Mouse (Mus musculus) urinary bladder, postnatal 36 days (tissue): ENCODE measurements at regions not wholly inside any gene's neighbourhood (a gene's known extent, or its start where the extent isn't known, plus 50 kb on each side); places are given as distances from the start of the nearest gene placed in this dataset.
A peak's percentile ranks its signal among the peaks of the same experiment; 100 is the strongest.

Experiments
- DNase-seq, 2 experiments: peaks; one replicate each; pipeline ENCODE4 v3.0.0; 2022; ENCODE audit warnings: low spot score in 2 of 2, mixed read lengths in 1 of 2

DNA sequence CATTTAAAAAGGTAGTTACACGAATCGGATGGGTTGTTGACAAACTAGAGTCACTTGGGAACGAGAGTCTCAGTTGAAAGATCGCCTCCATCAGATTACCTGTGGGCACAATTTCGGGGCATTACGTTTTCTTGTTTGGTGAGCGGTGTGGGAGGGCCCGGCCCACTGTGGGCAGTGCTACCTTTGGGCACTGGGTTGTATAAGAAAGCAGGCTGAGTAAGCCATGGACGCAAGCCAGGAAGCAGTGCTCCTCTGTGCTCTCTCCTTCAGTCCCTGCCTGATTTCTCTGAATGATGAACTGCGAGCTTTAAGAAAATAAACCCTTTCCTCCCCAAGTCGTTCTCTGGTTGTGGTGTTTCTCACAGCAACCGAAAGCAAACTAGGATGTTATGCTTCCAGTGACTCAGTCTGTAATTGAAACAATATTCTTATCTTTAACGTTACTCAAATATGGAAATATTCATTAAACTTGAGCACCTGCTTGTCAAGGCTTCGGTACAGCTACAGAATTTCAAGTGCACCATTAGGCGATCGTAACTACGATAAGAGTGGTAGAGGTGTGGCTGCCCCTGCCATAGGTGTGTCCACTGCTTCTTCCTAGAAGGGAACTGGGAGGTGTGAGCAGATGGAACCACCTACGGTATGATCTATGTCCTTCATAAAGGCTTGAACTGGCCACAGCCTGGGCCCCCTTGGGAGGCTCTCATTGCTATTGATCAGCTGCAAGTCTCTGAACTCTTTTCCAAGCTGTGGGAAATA lies 119.2 kb upstream of the Tsc22d1 start:
- peak in 1 of 2 experiments; percentile 17 for DNase-seq

DNA sequence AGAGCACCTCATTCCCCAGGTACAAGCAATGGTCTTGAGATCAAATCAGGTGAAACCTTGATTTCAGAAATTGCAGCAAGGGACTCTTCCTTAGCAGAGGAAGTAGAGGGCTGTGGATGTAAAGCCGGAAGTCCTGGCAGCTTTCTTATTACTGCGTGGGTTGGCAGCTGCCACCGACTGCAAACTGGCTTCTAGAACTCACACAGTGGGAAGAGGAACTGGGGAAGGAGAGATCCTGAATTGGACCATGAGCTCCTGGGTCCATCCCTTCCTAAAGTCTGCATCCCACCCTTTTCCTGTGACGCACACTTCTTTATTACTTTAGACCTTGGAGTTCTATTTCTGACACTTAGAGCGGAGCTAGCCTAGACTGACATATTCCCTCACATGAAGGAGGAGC lies 116.9 kb upstream of the Tsc22d1 start:
- no peak for DNase-seq

DNA sequence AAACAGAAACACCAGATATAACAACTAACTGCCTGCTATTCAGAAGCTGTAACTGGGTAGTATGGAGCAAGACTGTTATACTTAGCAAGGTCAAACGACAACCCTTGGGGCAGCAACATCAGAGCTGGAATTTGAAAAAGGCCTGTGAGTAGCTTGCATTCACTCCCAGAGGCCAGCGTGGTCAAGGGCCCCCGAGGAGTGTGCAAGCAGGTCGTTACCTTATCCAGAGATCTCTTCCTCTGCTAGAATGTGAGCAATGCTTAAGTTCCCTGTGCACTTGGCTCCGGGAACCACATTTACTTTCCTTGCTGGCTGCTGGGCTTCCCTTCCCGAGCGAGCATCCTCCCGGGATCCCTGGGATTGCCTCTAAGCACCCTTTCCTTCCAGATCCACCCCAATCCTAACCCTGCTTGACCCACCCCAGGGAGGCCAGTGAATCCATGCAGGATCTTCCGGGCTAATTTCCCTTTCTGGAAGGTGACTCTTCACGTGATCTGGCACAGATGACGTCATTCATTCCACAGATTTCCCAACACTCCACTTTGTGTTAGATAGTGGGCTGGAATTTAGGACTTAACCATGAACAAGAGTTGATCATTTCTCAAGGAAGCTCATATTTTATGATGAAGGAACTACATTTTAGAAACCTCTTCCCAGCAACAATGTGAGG lies 112.3 kb upstream of the Tsc22d1 start:
- no peak for DNase-seq

DNA sequence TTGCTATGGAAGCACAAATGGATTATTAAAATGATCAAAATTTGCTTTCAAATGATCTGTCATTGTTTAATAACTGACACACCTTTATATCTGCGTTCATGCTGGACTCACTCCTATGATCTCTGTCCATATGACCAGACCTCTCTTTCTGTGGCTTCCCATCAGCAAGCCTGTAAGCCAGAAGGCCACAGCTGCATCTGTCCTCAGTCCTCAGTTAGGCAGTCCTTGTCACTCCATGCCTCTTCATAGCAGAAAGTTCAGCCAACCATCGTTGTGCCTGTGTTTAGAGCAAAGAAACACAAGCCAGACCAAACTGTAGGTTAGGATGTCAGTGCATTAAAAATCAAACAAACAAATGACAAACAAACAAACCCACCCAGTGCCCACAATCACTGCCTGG lies 107.2 kb upstream of the Tsc22d1 start:
- DNase-seq, result no peak

DNA sequence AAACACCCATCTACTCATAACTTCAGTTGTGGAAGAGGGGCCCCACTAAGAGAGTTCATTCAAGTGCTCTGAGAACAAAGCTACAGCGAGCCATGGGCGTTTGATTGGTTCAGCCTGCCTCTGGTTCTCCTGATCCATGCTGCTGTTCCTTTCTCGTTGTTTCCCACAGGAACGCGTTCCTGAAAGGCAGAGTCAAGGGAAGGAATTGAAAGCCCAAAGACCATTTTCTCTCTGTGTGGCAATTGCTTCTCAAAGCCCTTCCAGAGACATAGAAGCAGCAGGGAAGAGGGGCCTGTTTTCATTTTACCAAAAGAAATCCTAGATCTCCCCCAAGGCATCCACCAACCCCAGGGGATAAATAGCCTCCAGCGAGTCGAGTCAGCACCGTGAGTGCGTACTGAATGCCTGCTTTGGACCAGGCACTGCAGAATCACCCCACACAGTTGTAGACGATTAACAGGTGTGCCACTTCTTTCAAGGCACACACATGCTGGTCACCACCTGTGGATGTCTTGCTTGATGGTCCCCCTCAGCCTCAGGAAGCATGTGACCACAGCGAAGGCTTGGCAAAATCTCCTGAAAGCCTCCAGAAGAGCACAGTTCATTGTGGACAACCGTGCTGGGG lies 106.5 kb upstream of the Tsc22d1 start:
- no peak for DNase-seq

DNA sequence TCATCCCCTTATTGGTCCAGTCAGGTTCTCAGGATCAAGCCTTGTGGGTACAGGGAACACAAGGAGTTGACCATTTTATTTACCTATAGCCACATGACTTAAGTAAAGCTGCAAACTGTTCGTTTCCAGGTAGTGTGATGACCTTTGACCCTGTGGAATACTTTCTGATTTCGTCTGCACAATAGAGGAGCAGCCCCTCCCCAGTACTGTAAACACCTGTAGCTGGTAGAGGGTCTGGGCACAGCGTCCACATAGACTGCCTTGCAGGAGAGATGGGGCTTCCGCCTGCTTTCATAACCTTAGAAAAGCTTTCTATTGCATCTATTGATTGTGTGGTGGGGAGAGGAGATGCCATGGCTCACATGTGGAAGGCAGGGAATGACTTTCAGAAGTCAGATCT lies 105.2 kb upstream of the Tsc22d1 start:
- DNase-seq, result no peak

DNA sequence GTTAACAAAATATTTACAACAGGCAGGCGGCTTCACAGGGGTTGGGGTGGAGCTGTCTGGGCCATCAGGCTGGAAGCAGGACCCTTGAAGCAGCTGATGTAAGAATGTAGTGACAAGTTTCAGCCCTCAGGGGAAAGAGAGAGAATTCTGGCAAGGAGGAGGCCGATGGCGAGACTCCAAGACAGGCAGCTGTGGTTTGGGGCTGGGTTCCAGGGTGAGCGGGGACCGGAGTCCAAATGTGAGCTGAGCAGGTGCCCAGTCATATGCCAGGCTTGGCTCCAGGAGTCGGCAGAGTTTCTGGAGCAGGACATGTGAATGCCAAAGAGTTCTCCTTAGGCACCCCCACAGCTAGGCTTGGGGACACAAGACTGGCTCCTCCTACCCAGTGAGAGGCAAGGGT lies 104.5 kb upstream of the Tsc22d1 start:
- DNase-seq, result peak in 1 of 2 experiments; percentile 70

DNA sequence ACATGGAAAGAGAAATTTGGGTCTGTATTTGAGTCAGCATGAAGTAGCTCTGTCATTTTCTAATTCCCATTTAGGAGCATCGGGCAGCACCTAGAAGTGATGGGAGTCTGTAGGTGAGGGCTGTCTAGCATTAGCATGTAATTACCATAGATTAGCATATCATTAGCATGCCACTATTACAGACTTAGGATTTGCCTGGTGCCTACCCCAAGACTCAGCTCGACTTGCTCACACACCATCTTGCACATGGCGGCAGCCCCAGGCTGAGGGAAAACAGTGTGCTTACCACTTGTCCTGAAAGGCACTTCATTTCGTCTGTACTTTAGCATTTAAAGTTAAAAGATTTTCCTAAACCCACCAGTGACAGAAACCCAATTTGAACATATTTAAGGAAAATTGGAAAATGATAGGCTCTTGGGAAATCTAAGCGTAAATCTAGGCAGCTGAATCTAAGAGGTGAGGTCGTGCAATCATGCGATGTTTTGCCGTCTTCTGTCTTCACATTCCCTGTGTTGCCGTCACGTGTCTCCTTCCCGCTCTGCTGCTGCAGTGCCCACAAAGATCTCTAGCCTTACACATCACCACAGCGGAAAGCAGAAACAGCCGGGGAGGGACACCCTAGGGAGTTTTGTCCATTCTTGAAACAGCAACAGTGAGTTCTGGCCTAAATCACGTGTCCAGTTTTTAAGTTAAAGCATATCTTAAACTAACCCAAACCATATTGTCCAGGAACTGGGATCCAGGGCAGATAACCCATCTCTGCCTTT lies 101.2 kb upstream of the Tsc22d1 start:
- no peak for DNase-seq

DNA sequence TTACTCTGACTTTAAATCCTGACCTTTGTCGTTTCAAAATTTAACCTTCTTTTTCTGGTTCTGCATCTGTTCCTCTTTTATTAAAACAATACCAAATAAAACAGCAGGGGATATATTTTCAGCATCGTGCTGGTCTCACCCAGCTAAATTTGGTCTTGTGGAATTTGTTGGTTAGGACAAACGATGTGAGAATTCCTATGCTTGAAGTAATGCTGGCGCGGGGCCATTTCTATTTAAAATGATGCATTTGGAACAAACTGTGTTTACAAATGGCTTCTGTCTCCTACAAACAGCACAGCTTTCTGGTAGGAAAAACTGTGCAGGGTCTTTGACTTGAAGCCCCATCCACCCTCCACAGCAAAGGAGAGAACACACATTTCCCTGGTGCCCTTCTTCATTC lies 96.3 kb upstream of the Tsc22d1 start:
- no peak for DNase-seq

DNA sequence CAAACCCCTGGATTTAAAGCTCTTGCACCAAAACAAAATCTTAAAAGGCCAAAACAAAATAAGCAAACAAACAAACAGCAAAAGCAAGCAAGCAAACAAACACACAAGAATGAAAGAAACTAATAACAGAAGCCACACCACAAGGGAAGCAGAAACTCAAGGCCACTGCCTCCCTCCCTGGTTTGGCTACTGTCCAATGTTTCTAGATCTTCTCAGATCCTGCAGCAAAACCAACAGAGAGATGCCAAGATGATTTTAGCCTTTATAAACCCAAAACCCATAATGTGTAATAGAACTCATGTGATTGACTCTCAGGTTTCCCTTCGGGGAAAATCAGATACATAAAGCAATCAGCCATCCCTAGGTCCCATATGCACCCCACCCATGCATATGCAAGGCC lies 90.5 kb upstream of the Tsc22d1 start:
- no peak for DNase-seq

DNA sequence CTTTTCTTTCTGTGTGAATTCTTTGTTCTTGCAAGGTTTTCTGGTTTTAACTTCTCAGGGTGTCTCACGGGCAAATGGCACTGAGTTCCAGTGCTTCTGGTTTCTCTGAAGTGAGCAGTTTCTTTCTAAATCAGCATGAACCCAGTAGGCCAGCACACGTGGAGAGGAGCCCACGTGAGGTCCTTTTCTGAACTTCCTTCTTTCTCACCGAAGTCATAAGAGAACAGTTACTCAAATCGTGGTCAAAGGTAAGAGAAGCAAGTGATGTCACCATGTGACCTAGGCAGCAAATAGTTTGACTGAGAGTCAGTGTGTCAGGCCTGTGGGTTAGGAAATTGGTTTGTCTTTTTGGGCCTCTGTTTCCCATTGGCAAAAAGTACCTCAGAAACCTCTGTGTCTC lies 84.8 kb upstream of the Tsc22d1 start:
- DNase-seq, result no peak

DNA sequence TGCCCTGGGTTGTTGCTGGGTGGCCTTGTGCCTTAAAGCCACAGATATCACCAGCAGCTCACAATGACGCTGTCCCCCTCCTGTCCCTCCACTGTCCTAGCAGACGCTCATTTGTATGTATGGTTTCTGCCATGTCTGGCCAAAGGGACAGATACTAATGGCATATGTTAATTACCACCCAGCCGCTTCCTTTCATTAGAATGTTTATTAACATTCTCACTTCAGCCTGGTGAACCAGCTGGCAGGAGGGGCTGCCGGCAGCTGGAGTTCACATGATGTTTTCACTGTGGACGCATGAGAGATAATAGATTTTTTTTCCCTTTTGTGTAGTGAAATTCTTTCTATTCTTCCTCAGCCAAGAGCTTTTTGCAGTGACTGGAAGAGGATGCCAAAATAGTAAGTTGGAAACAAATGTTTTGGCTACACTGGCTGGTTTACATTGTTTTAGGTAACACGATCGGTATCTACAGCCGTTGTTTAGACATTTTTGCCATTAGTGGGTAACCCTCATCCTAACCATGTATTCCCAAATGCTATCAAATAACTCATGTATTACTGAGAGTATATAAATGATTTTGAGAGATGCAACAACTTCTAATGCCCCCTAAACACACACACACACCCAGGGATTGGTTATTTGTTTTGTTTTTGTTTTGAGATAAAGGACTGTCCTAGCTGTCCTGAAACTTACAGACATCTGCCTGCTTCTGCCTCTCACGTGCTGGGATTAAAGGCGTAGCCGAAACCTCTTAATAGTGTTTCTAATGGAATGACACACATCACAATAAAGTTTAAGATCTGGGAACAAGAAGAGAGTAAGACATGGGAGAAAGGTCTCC lies 83.0 kb upstream of the Tsc22d1 start:
- no peak for DNase-seq

DNA sequence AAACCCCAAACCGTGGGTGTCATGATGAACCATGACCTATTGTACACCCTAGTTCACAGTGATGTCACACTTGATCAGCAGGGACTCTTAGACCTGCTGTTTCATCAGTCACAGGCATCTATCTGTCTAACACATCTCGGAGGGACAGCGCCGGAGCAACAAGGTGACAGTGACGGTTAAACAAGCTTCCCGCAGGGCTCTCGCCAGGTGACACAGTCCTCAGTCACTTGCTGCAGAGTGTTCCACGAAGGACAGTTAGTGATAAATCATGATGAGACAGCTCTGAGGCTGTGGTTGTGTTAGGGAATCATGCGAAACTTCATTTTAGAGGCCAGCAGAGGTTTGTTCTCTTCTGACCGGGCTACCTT lies 82.4 kb upstream of the Tsc22d1 start:
- no peak for DNase-seq

DNA sequence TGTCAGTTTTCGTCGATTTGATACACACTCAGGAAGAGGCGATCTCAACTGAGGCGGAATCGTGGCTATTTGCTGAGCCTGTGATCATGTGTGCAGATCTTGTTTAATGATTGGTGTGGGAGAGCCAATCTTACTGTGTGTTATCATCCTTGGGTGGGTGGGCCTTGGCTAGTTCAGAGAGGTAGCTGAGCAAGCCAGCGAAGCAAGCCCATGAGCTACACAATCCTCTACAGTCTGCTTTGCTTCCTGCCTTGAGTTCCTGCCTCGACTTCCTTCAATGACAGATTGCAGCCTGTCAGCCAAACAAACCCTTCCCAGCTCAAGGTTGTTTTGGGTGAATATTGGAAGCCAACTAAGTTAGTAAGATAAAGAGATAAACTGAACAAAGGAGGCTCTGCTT lies 74.0 kb upstream of the Tsc22d1 start:
- no peak for DNase-seq

DNA sequence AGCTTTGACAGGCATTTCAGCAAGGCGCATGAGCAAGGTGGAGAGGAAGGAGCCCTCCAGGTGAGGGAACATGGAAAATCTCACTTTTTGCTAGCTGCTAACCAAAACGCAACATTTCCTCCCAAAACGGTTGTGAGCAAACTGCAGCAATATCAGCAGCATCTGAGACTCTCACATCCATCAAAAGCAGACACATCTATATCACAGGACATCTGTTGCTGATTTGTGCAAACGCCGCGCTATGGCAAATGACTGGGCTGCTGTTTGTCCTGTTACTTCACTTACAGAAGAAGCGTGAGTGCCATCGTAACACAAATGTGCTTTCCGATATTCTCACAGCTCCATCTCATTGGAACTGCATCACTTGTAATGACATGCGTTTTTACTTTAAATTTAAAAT lies 73.5 kb upstream of the Tsc22d1 start:
- no peak for DNase-seq

DNA sequence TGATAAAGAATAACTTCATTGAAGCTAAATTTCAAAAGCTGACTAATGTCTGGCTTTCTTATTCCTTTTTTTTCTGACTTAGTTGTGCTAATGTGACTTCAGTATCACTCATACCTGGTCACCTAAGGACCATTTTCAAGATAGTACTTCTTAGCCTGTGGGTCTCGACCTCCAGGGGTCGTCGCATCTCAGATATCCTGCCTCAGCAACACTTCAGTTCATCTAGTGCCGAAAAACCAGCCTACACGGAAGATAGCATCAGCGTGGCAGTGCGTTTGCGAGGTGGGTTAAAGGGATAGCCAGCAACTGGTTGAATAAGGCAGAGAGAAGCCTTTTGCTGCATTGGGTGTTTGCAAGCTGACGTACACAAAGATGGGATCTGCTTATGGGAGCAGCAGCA lies 62.9 kb upstream of the Tsc22d1 start:
- no peak for DNase-seq

DNA sequence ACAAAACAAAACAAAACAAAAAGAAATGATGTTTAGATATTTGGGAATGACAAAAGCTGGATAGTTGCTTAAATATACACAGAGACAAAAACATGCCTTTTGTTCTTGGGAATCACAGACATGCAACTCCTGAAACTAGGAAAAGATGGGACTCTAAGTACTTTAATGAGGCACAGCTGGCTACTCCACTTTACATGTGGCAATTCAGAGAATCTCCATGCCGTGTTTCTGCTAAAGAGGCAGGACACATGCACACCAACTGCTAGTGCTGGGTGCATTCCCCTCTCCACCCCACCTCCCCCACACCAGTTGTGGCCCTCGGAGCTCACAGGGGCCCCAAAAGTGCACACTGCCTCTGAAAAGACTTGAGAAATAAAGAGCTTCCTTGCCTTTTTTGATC lies 58.6 kb upstream of the Tsc22d1 start:
- DNase-seq, result no peak

DNA sequence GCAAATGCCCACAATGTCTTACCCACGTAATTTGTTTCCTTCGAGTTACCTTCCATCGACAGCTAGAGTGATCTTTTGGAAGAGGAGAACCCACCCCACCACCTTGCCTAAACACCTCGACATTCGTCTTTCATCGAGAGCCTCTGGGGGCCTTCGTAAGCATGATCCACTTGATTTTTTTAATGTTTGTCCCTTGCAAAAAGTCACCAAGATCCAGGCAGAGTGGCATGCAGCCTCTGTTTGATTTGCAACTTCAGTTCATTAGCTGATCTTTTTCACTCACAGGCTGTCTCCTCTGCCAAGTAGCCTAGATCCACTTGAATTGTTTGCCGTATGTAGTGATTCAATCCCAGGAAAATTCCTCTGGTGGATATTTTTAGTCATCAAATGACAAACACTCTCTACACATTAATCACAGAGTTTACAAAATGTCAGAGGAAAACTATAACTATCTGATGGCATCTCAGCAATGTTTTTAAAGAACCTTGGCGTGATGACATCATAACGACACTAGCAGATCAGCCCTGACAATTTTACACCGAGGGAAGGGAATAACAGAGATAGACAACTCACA lies 54.8 kb upstream of the Tsc22d1 start:
- no peak for DNase-seq

DNA sequence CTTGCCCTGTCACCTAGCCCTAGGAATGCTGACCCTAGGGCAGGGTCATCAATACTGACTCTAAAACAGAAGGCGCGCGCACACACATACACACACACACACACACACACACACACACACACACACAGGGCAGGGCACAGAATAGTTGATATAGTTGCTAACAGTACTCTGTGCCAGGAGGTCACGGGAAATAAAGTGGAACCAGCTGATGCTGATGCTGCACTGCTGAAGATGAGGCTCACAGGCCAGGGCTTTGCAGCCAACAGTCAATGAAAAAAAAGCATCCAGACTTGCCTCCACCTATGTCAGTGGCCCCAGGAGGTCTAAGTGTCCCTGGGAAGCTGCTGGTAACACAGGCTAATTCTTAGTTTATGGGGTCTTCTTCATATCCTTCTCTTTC lies 50.7 kb upstream of the Tsc22d1 start:
- DNase-seq, result no peak
